Mouse (Mus musculus): Measurements from ENCODE around the gene Megf11. TPM values are rescaled to one million over a fixed set of nuclear protein-coding genes. Genes with fewer than 3 reads are reported as not detected.

Gene Megf11
- total and polyA plus RNA-seq, 3 experiments: 0.33 to 2.0 (median 1.6) TPM

DNA sequence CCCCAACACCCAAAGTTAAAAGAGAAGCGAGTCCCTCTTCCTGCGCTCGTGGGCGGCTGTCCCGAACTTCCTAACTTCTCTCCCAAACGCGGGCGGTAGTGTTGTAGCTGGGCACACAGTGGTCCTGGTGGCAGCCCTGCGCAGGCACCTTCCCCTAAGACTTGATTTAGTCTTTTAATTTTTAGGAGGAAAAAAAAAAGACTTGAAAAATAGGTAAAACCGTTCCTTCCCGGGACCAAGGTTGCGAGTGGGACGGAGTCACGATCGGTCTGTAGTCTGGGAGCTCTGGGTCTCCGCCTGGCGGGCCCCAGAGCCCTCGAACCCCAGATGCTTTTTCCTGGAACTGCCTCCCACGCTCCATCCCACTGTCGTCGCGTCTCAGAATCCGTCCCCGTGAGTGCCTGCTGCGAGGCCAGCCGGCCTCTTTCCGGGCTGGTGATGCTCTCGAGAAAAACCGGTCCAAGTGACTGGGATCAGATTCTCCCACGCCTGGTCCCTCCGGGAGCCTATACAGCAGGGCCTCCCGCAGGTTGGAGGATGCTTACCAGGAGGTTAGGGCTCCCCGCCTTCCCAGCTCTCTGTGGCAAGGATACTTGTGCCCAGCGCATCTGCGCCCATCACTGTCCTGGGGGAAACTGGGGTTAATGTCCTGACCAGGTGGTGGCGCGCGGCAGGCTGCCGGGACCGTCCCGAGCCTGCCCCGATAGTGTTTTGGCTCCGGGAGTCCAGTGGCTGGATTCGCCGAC lies 1.2 kb downstream of the Megf11 start:
- H3K4me3 ChIP-seq: peak overlapping the region; percentile 39; the same call in 1 of the 2 replicates
- WGBS: 4% methylated on average over 45 of the region's 45 CpGs
- DNase-seq: no peak
- H3K27ac ChIP-seq: no peak overlapping the region
- TF ChIP-seq CTCF (IDR thresholded peaks at IDR 0.05): peak; percentile 10; the same call in 1 of the 2 replicates
- TF ChIP-seq EP300 (IDR thresholded peaks at IDR 0.05; ENCODE audit: insufficient read depth, low read depth, low read length): no peak
- H3K9ac ChIP-seq (ENCODE audit: low read depth, low read length): no peak overlapping the region
- peaks cover 16% of the 10 kb centered on the region for H3K27me3 ChIP-seq (ENCODE audit: control insufficient read depth, insufficient read depth, low read length)
- H3K36me3 ChIP-seq (ENCODE audit: control insufficient read depth, insufficient read depth, low read length): no peaks in the 10 kb centered on the region
- no peaks in the 10 kb centered on the region for H3K4me1 ChIP-seq (ENCODE audit: control insufficient read depth, insufficient read depth, low read length)
- intact Hi-C loops (cut with DNase I): no loop called here
- H3K79me2 ChIP-seq (replicated peaks; ENCODE audit: control insufficient read depth, insufficient read depth, low read length): no peaks in the 10 kb centered on the region

DNA sequence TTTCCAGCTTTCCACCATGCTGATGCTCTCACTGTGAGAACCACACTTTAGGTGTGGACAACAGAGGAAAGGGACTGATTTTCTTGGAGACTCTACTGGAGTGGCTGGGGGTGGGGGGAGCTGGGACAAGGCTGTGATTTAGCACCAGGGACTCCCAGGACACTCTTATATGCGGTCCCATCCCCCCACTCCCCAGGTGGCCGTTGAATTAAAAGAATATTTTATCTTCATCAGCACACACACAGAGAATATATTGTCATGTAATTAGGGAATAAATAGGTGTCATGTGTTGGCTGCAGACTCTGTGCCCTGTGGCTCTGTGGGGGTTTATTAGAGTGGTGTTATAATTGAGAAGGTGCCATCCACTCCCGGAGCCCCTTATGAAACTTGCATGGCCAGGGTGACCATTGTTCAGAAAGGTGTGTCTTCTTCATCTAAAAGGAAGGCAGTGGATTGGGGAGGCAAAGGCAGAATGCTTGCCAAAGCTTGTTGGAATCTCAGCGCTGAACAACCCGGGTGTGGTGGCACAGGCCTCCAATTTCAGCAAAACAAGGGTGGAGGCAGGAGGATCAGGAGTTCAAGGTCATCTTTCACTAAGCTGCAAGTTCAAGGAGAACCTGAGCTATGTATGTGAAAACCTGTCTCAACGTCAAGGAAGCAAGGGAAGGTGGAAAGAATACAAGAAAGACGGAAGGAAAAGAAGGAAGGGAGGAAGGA lies 4.3 kb downstream of the Megf11 start:
- no peak for DNase-seq
- 0 out of 2 replicates have a peak, but pooled peaks cover 2% of the 10 kb centered on the region for H3K4me1 ChIP-seq (ENCODE audit: control insufficient read depth, insufficient read depth, low read length)
- no peaks in the 10 kb centered on the region for H3K36me3 ChIP-seq (ENCODE audit: control insufficient read depth, insufficient read depth, low read length)
- WGBS: 66% methylated on average over 7 of the region's 7 CpGs
- no peak overlapping the region for H3K9ac ChIP-seq (ENCODE audit: low read depth, low read length)
- intact Hi-C loops (cut with DNase I): loop anchor here (5.0 kb wide), 2 partner anchors 383 to 573 kb away; partner anchors contain the start of gene Ints14
- H3K79me2 ChIP-seq (replicated peaks; ENCODE audit: control insufficient read depth, insufficient read depth, low read length): no peaks in the 10 kb centered on the region
- peaks cover 16% of the 10 kb centered on the region for H3K27me3 ChIP-seq (ENCODE audit: control insufficient read depth, insufficient read depth, low read length)
- TF ChIP-seq POLR2A (IDR thresholded peaks at IDR 0.05; ENCODE audit: insufficient read depth, low read depth, low read length) (no peak), CTCF (IDR thresholded peaks at IDR 0.05) (no peak), EP300 (IDR thresholded peaks at IDR 0.05; ENCODE audit: insufficient read depth, low read depth, low read length) (no peak)
- H3K27ac ChIP-seq: no peak overlapping the region
- H3K4me3 ChIP-seq: no peak overlapping the region

DNA sequence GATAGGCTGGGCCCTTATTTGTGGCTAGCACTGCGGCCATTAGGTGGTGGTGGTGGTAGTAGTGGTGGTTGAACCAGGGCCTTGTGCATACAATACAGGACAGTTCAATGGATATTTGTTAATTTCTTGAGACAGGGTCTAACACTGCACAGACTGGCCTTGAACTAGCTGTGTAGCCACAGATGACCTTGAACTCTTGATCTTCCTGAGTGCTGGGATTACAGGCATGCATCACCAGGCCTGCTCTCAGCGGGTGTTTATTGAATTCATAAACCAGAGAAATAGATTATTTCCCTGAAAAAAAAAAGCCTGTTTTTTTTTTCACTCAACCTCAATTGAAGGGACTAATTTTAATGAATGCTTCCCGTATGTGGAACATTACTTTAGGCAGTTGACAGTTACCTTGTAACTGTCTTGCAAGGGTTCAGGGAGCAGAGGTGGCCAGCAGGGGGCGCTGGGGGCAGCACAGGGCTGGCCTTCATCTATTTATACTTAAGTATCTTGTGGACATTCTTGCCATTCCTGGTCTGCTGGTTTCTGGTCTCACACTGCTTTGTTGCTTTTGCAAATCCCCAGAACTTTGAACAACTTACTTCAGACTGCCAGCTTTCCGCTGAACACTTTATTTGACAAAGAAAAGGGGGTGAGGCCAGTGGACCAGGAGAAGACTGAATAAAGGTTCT lies 8.6 kb downstream of the Megf11 start:
- Histone ChIP-seq H3K4me3 (no peak overlapping the region), H3K36me3 (ENCODE audit: control insufficient read depth, insufficient read depth, low read length) (no peaks in the 10 kb centered on the region), H3K4me1 (ENCODE audit: control insufficient read depth, insufficient read depth, low read length) (0 out of 2 replicates have a peak, but pooled peaks cover 2% of the 10 kb centered on the region), H3K79me2 (replicated peaks; ENCODE audit: control insufficient read depth, insufficient read depth, low read length) (no peaks in the 10 kb centered on the region), H3K9ac (ENCODE audit: low read depth, low read length) (no peak overlapping the region), H3K27ac (no peak overlapping the region), H3K27me3 (ENCODE audit: control insufficient read depth, insufficient read depth, low read length) (no peaks in the 10 kb centered on the region)
- peak; percentile 62 to 81 for DNase-seq
- TF ChIP-seq POLR2A (IDR thresholded peaks at IDR 0.05; ENCODE audit: insufficient read depth, low read depth, low read length): no peak
- no peak for TF ChIP-seq EP300 (IDR thresholded peaks at IDR 0.05; ENCODE audit: insufficient read depth, low read depth, low read length)
- peak; percentile 97 for TF ChIP-seq CTCF (IDR thresholded peaks at IDR 0.05)
- WGBS: 50% methylated on average over 5 of the region's 5 CpGs
- intact Hi-C loops (cut with DNase I): loop anchor here (1.0 to 5.0 kb wide), 3 partner anchors 245 to 568 kb away; partner anchors contain the start of gene Ints14

DNA sequence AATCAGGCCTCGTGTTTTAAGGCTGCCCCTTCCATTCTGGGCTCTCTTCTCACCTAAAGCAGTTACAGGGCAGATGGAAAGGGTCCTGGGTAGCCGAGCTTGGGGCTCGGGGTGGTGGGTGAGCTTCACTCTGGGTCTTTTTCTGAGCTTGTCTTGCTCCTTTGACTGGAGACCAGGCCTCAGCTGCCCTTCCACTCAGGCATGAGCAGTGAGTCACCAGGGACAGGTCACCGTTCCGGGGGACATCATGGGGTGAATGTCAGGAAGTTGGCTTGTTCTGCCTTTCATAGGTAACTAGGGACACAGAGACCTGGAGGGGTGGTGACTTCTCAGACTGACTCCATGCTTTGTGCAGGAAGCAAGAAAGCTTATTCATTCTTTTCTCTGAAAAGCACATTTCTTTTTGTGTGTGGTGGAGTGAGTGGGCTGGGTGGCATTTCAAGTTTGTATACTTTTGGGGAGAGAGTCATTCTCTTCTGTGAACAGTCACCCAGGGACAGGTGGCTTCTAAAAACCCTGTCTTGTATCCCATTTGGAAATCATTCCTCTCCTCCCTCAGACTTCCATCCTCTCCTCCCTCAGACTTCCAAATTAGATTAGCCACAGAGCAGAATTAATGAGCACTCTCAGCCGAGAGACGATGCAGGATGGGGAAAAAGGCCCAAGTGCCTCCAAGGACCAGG lies 10.0 kb downstream of the Megf11 start:
- H3K36me3 ChIP-seq (ENCODE audit: control insufficient read depth, insufficient read depth, low read length): no peaks in the 10 kb centered on the region
- 0 out of 2 replicates have a peak, but pooled peaks cover 2% of the 10 kb centered on the region for H3K4me1 ChIP-seq (ENCODE audit: control insufficient read depth, insufficient read depth, low read length)
- no peaks in the 10 kb centered on the region for H3K79me2 ChIP-seq (replicated peaks; ENCODE audit: control insufficient read depth, insufficient read depth, low read length)
- H3K9ac ChIP-seq (ENCODE audit: low read depth, low read length): no peak overlapping the region
- intact Hi-C loops (cut with DNase I): no loop called here
- H3K27ac ChIP-seq: no peak overlapping the region
- no peak overlapping the region for H3K4me3 ChIP-seq
- no peak for TF ChIP-seq POLR2A (IDR thresholded peaks at IDR 0.05; ENCODE audit: insufficient read depth, low read depth, low read length)
- no peak for TF ChIP-seq CTCF (IDR thresholded peaks at IDR 0.05)
- TF ChIP-seq EP300 (IDR thresholded peaks at IDR 0.05; ENCODE audit: insufficient read depth, low read depth, low read length): no peak
- no peaks in the 10 kb centered on the region for H3K27me3 ChIP-seq (ENCODE audit: control insufficient read depth, insufficient read depth, low read length)
- no peak for DNase-seq
- WGBS: 72% methylated on average over 7 of the region's 7 CpGs

DNA sequence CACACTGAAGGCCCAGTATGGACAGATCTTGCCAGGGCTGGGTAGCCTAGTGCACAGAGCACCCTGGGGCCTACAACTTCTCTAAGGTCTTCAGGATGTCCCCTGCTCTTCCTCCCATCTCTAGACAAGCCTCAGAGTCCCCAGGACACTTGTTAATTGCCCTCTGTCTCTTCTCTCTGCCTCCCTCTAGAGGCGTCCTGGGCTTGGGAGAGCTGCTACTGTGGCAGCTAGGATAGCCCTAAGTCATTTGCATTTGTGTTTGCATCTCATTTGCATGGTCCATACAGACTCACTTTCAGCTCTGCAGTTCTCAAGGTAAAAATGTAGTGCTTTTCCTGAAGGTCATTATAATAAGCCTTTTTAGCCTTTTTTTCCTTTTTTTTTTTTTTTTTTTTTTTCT lies 11.7 kb downstream of the Megf11 start:
- intact Hi-C loops (cut with DNase I): no loop called here
- no peak overlapping the region for H3K27ac ChIP-seq
- 0 out of 2 replicates have a peak, but pooled peaks cover 2% of the 10 kb centered on the region for H3K4me1 ChIP-seq (ENCODE audit: control insufficient read depth, insufficient read depth, low read length)
- H3K36me3 ChIP-seq (ENCODE audit: control insufficient read depth, insufficient read depth, low read length): no peaks in the 10 kb centered on the region
- TF ChIP-seq POLR2A (IDR thresholded peaks at IDR 0.05; ENCODE audit: insufficient read depth, low read depth, low read length): no peak
- TF ChIP-seq CTCF (IDR thresholded peaks at IDR 0.05): peak; percentile 60
- no peak for TF ChIP-seq EP300 (IDR thresholded peaks at IDR 0.05; ENCODE audit: insufficient read depth, low read depth, low read length)
- no peak overlapping the region for H3K4me3 ChIP-seq
- no peaks in the 10 kb centered on the region for H3K79me2 ChIP-seq (replicated peaks; ENCODE audit: control insufficient read depth, insufficient read depth, low read length)
- no peaks in the 10 kb centered on the region for H3K27me3 ChIP-seq (ENCODE audit: control insufficient read depth, insufficient read depth, low read length)
- H3K9ac ChIP-seq (ENCODE audit: low read depth, low read length): no peak overlapping the region
- WGBS: 29% methylated on average over 1 of the region's 1 CpGs
- DNase-seq: no peak
